25 mouse cellular contexts compared by ENCODE assay signal in genomic region chr11:106937306-106937705, GRCm38 (mm10). TPM values are rescaled to one million over a fixed set of nuclear protein-coding genes. Genes with fewer than 3 reads are reported as not detected.
A peak's percentile ranks its signal among the peaks of the same experiment; 100 is the strongest.
DNase-seq lines count a peak whose midpoint lies in the region; ATAC-seq and TF ChIP-seq lines count a peak whose summit lies in the region.
"Had no signal": no experiment of that assay in that cellular context is flagged by ENCODE, and none has a peak within 500 bp of the region (broad histone marks: within the 10 kb centered on the region; RNA-seq: fewer than 3 reads in every experiment).

No protein-coding gene starts in this region.

- TF ChIP-seq POLR2A in MEL (IDR thresholded peaks at IDR 0.05; ENCODE audit: control insufficient read depth in 1 of 2, insufficient read depth in 1 of 2, low read depth in 1 of 2, low read length in 2 of 2, poor library complexity in 1 of 2): no peak

- no peak for TF ChIP-seq EP300 in MEL (IDR thresholded peaks at IDR 0.05; ENCODE audit: low read depth in 1 of 2, low read length in 2 of 2)

- no peaks in the 10 kb centered on the region for H3K36me3 ChIP-seq in MEL (ENCODE audit: control insufficient read depth in 1 of 2, insufficient read depth in 2 of 2, low read length in 2 of 2)
- no peaks in the 10 kb centered on the region for H3K36me3 ChIP-seq in kidney, embryonic 14.5 days (ENCODE audit: control insufficient read depth, insufficient read depth, low read length)
- H3K36me3 ChIP-seq: embryonic facial prominence, embryonic 13.5 days; forebrain, embryonic 12.5 days; G1E; heart, embryonic 15.5 days; hindbrain, embryonic 12.5 days had no signal

- H3K79me2 ChIP-seq in MEL (ENCODE audit: control insufficient read depth, insufficient read depth, low read length, poor library complexity): no peaks in the 10 kb centered on the region

- H3K9ac ChIP-seq in MEL (ENCODE audit: control insufficient read depth, low read depth, low read length, poor library complexity, severe bottlenecking): no peak overlapping the region
- no peak overlapping the region for H3K9ac ChIP-seq in kidney, embryonic 14.5 days (ENCODE audit: low read depth, low read length)
- H3K9ac ChIP-seq: embryonic facial prominence, embryonic 13.5 days; forebrain, embryonic 12.5 days; heart, embryonic 15.5 days; hindbrain, embryonic 12.5 days had no signal

- H3K4me3 ChIP-seq in MEL (ENCODE audit: control insufficient read depth in 1 of 2, insufficient read depth in 1 of 2, low read depth in 2 of 2, low read length in 2 of 2): no peak overlapping the region
- no peak overlapping the region for H3K4me3 ChIP-seq in kidney, embryonic 14.5 days (ENCODE audit: low read length)
- H3K4me3 ChIP-seq: embryonic facial prominence, embryonic 13.5 days; forebrain, embryonic 12.5 days; heart, adult 2 months; heart, embryonic 15.5 days; hindbrain, embryonic 12.5 days had no signal

- H3K4me2 ChIP-seq in kidney, embryonic 14.5 days (replicated peaks; ENCODE audit: low read depth, low read length): no peak overlapping the region
- H3K4me2 ChIP-seq: embryonic facial prominence, embryonic 13.5 days; forebrain, embryonic 12.5 days; heart, embryonic 11.5 days; heart, embryonic 15.5 days; hindbrain, embryonic 12.5 days had no signal

- TF ChIP-seq RAD21 in MEL (IDR thresholded peaks at IDR 0.05; ENCODE audit: low read depth, low read length): no peak

- H3K4me1 ChIP-seq in MEL (ENCODE audit: control insufficient read depth in 1 of 2, insufficient read depth in 2 of 2, low read length in 2 of 2): no peaks in the 10 kb centered on the region
- H3K4me1 ChIP-seq in kidney, embryonic 14.5 days (ENCODE audit: control insufficient read depth, insufficient read depth, low read length): no peaks in the 10 kb centered on the region
- H3K4me1 ChIP-seq: embryonic facial prominence, embryonic 13.5 days; forebrain, embryonic 12.5 days; heart, embryonic 15.5 days; hindbrain, embryonic 12.5 days had no signal

- ATAC-seq in CD4-positive, CD25-positive, alpha-beta regulatory T cell, adult 4 months: no peak
- ATAC-seq in megakaryocyte, adult 5-6 weeks (ENCODE audit: poor library complexity, severe bottlenecking): 0 out of 2 replicates have a peak, but pooled peaks have one; percentile 45
- 0 out of 2 replicates have a peak, but pooled peaks have one; percentile 23 for ATAC-seq in neutrophil, adult 5-6 weeks (ENCODE audit: extremely low read depth, insufficient number of reproducible peaks, low FRiP score, poor library complexity, severe bottlenecking)
- ATAC-seq in kidney, embryonic 14.5 days (ENCODE audit: low FRiP score, low TSS enrichment): no peak
- ATAC-seq: activated CD4-positive, CD25-positive, alpha-beta regulatory T cell, adult 4 months; forebrain, embryonic 16.5 days; hindbrain, embryonic 16.5 days; Patski had no signal

- H3K27me3 ChIP-seq in MEL (ENCODE audit: control insufficient read depth in 1 of 2, insufficient read depth in 2 of 2, low read length in 2 of 2): peaks cover 24 to 53% of the 10 kb centered on the region in 2 experiments
- no peaks in the 10 kb centered on the region for H3K27me3 ChIP-seq in kidney, embryonic 14.5 days (ENCODE audit: control insufficient read depth, insufficient read depth, low read length)
- H3K27me3 ChIP-seq: embryonic facial prominence, embryonic 13.5 days; forebrain, embryonic 12.5 days; heart, embryonic 15.5 days; hindbrain, embryonic 12.5 days; Patski had no signal

- no peaks in the 10 kb centered on the region for H3K9me3 ChIP-seq in MEL (replicated peaks; ENCODE audit: insufficient read depth, low read length)
- H3K9me3 ChIP-seq in kidney, embryonic 14.5 days (ENCODE audit: control insufficient read depth, low read length): no peaks in the 10 kb centered on the region
- H3K9me3 ChIP-seq: embryonic facial prominence, embryonic 13.5 days; forebrain, embryonic 12.5 days; G1E; heart, embryonic 15.5 days; hindbrain, embryonic 12.5 days had no signal

- TF ChIP-seq CTCF in MEL (IDR thresholded peaks at IDR 0.05 in 2 of 3, conservative IDR thresholded peaks at IDR 0.05 in 1 of 3; ENCODE audit: control insufficient read depth in 1 of 3, insufficient read depth in 1 of 3, low read depth in 2 of 3, low read length in 3 of 3, poor library complexity in 1 of 3, severe bottlenecking in 1 of 3): no peak

- H3K27ac ChIP-seq in MEL (ENCODE audit: control insufficient read depth, low read depth, low read length): no peak overlapping the region
- no peak overlapping the region for H3K27ac ChIP-seq in kidney, embryonic 14.5 days (ENCODE audit: low read depth, low read length)
- H3K27ac ChIP-seq: embryonic facial prominence, embryonic 13.5 days; forebrain, embryonic 12.5 days; heart, adult 2 months; heart, embryonic 15.5 days; hindbrain, embryonic 12.5 days had no signal

- 74% methylated on average over 5 of the region's 5 CpGs for WGBS in kidney, embryonic 14.5 days

- peak; percentile 37 for DNase-seq in CD4-positive, CD25-positive, alpha-beta regulatory T cell, adult 2 months (ENCODE audit: low read depth, low spot score)
- DNase-seq in MEL (ENCODE audit: low read depth, low spot score): peak; percentile 32
- no peak for DNase-seq in heart, adult 18-20 months
- no peak for DNase-seq in gastrocnemius, adult 8-10 months (ENCODE audit: low spot score in 2 of 2)
- DNase-seq: adrenal gland, postnatal 14 days; cerebellum, adult 11-12 months; cerebellum, adult 9-10 months; cerebellum, postnatal 25 days; gastrocnemius, postnatal 25 days; heart, adult 2 months; heart, postnatal 14 days had no signal

TF ChIP-seq in MEL, 35 proteins besides CTCF, POLR2A, EP300 and RAD21:
- peak; percentile 53; the same call in 1 of the 2 replicates for TF ChIP-seq RCOR1 (IDR thresholded peaks at IDR 0.05; ENCODE audit: low read depth, low read length)
- no peak for TF ChIP-seq JUND (IDR thresholded peaks at IDR 0.05; ENCODE audit: low read depth, low read length)
- no peak for TF ChIP-seq MYB (IDR thresholded peaks at IDR 0.05; ENCODE audit: low read depth, low read length)
- no peak for TF ChIP-seq CHD2 (IDR thresholded peaks at IDR 0.05; ENCODE audit: low read length)

RNA-seq across cellular contexts. Expression of gene Smurf2, which starts 16.8 kb away (rescaled TPM):
- polyA plus RNA-seq in CD4-positive, CD25-positive, alpha-beta regulatory T cell, adult 4 months (2017; shearing (Covaris generic)): 10 to 100 TPM; 12.2 to 16.1 TPM
- total RNA-seq in MEL (2012; rRNA removed): 17.5 and 18.2 TPM in 2 replicates
- polyA plus RNA-seq in MEL (2012; ENCODE audit: insufficient read depth in 1 of 2, insufficient read length in 2 of 2, low read depth in 1 of 2, low replicate concordance in 2 of 2, missing spikeins in 1 of 2): 10 to 100 TPM; 15.5 to 67.0 TPM
- 27.0 and 28.6 TPM in 2 replicates for total RNA-seq in megakaryocyte, adult 5-6 weeks (2015)
- total RNA-seq in megakaryocyte, adult 5-6 weeks (2017): 34.1 and 38.5 TPM in 2 replicates
- 60.8 and 66.7 TPM in 2 replicates for total RNA-seq in neutrophil, adult 5-6 weeks (2017)
- 17.4 and 19.1 TPM in 2 replicates for polyA plus RNA-seq in kidney, embryonic 14.5 days (2014; fragmentation: Nextera tagmentation; extraction: Ambion mirVana)
- 10 to 100 TPM; 36.1 to 37.0 TPM for total RNA-seq in heart, adult 18-20 months (2021)
- 10 to 100 TPM; 25.3 to 32.9 (median 28.0) TPM for total RNA-seq in gastrocnemius, adult 8-10 months (2022)

Comparison
In these comparisons a context has a peak if more than half of its experiments do, and no peak if none do; other contexts are left out.
1. DNase-seq: peak in CD4-positive, CD25-positive, alpha-beta regulatory T cell, adult 2 months (single experiment) and MEL (single experiment); none in heart, adult 18-20 months (0 of 2) and gastrocnemius, adult 8-10 months (0 of 2).
2. ATAC-seq: peak in megakaryocyte, adult 5-6 weeks (single experiment) and neutrophil, adult 5-6 weeks (single experiment); none in CD4-positive, CD25-positive, alpha-beta regulatory T cell, adult 4 months (single experiment) and kidney, embryonic 14.5 days (single experiment).